Mouse (Mus musculus) forebrain, postnatal 0 days (tissue): ENCODE data around the gene Chpt1. TPM values are rescaled to one million over a fixed set of nuclear protein-coding genes. Genes with fewer than 3 reads are reported as not detected.
A peak's percentile ranks its signal among the peaks of the same experiment; 100 is the strongest.
"Not testable (repeated sequence)": the region's sequence is repeated elsewhere in the genome, so short reads cannot be mapped to it uniquely, and the experiment has no call there.

ENCODE experiments used
- ATAC-seq: fragments of 200-750 bp; cut with Nextera tagmentation; 2 replicates; pipeline ENCODE4 v1.8.0; 2017; ENCODE audit warnings: mild to moderate bottlenecking, moderate library complexity
- DNase-seq: peaks from one replicate; pipeline ENCODE4 v3.0.0-alpha.2; 2015
- H3K27ac ChIP-seq: fragments of 300-500 bp; sonication (generic); 2 replicates; pipeline ENCODE4 v1.5.1; 2014; ENCODE audit warnings: low read depth, mild to moderate bottlenecking, antibody characterized with exemption, low read length, moderate library complexity, mixed read lengths
- H3K27me3 ChIP-seq: fragments of 300-500 bp; sonication (generic); 2 replicates; pipeline ENCODE4 v1.6.1; 2014; ENCODE audit warnings: mild to moderate bottlenecking, low read length, mixed read lengths; ENCODE audit not compliant: insufficient read depth
- H3K36me3 ChIP-seq: fragments of 300-500 bp; sonication (generic); 2 replicates; pipeline ENCODE4 v1.6.1; 2014; ENCODE audit warnings: mild to moderate bottlenecking, moderate library complexity; ENCODE audit not compliant: insufficient read depth
- H3K4me1 ChIP-seq: fragments of 300-500 bp; sonication (generic); 2 replicates; pipeline ENCODE4 v1.6.1; 2014; ENCODE audit warnings: antibody characterized with exemption; ENCODE audit not compliant: insufficient read depth
- H3K4me2 ChIP-seq: fragments of 300-500 bp; sonication (generic); 2 replicates; pipeline ENCODE4 v1.6.1; 2014; ENCODE audit warnings: low read depth, mild to moderate bottlenecking, moderate library complexity
- H3K4me3 ChIP-seq: fragments of 300-500 bp; sonication (generic); 2 replicates; pipeline ENCODE4 v1.5.1; 2014; ENCODE audit warnings: low read depth, low read length, mixed read lengths
- H3K9ac ChIP-seq: fragments of 300-500 bp; sonication (generic); 2 replicates; pipeline ENCODE4 v1.6.1; 2014; ENCODE audit warnings: mild to moderate bottlenecking
- H3K9me3 ChIP-seq: fragments of 300-500 bp; sonication (generic); 2 replicates; pipeline ENCODE4 v1.6.1; 2016; ENCODE audit warnings: low read length
- CTCF ChIP-seq: sonication (generic); IDR thresholded peaks from 2 replicates; pipeline ENCODE4 v1.5.1; 2016; ENCODE audit warnings: antibody characterized with exemption, control low read depth, low read depth
- WGBS: fragments of 180-500 bp; shearing (Covaris S2); extraction: QIAGEN DNeasy Blood & Tissue Kit; methylation state at CpG from one replicate; pipeline ENCODE4 v1.1.7; 2014; 5-methylcytosine and 5-hydroxymethylcytosine counted together
- polyA plus RNA-seq: library from polyadenylated mRNA; unstranded; fragments of >200 nt; fragmentation: Nextera tagmentation; extraction: Ambion mirVana; gene quantifications from 2 replicates; pipeline ENCODE4 v1.2.1, GENCODE M21; 2015
- total RNA-seq: library from RNA; depleted of rRNA; stranded (reverse); fragments of >200 nt; gene quantifications from 2 replicates; pipeline ENCODE4 v1.2.3, GENCODE M21; 2014

Chpt1 gene
- total and polyA plus RNA-seq, 2 experiments from 2014 or later = 19.3 to 21.3 TPM

DNA sequence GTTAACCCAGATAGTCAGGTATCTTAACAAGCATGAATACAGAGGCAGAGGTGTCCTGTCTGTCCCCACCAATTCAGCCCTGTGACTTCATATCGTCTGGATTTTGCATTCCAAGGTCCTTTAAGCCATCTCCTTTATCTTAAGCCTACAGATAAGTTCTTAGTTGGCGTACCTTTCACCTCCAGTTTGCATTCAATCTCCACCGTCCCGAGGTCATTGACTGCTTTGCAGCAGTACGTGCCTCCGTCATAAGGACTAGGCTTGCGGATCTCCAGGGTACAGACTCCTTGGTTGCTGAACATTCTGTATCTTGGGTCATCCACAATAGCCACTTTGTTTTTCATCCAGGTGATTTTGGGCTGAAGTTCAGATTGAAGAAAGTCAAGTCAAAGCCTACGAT lies 18.9 kb upstream of the Chpt1 start:
- Histone ChIP-seq H3K4me1 (no peaks in the 10 kb centered on the region), H3K27ac (no peak overlapping the region), H3K9me3 (no peaks in the 10 kb centered on the region), H3K9ac (no peak overlapping the region), H3K36me3 (no peaks in the 10 kb centered on the region), H3K4me2 (no peak overlapping the region), H3K27me3 (no peaks in the 10 kb centered on the region), H3K4me3 (no peak overlapping the region)
- ATAC-seq = no peak
- no peak for DNase-seq
- WGBS = 89% methylated on average over 8 of the region's 8 CpGs
- TF ChIP-seq CTCF = no peak

GRCm38 (mm10) chr10:88515049-88515448 lies 11.2 kb upstream of the Chpt1 start:
- H3K4me2 ChIP-seq, H3K4me1 ChIP-seq, H3K27ac ChIP-seq, H3K9me3 ChIP-seq, H3K36me3 ChIP-seq, H3K4me3 ChIP-seq, DNase-seq, H3K9ac ChIP-seq, ATAC-seq, H3K27me3 ChIP-seq: not testable (repeated sequence)
- 80% methylated on average over 7 of the region's 7 CpGs for WGBS

GRCm38 (mm10) chr10:88514495-88514894 lies 10.6 kb upstream of the Chpt1 start:
- DNase-seq (peak; percentile 36), ATAC-seq (peak; percentile 48)
- Histone ChIP-seq H3K4me3 (no peak overlapping the region), H3K27ac (no peak overlapping the region), H3K4me2 (no peak overlapping the region), H3K36me3 (no peaks in the 10 kb centered on the region), H3K9ac (no peak overlapping the region), H3K27me3 (no peaks in the 10 kb centered on the region), H3K4me1 (no peaks in the 10 kb centered on the region), H3K9me3 (no peaks in the 10 kb centered on the region)
- TF ChIP-seq CTCF = peak; percentile 17; the same call in 1 of the 2 replicates
- 48% methylated on average over 2 of the region's 2 CpGs for WGBS

DNA sequence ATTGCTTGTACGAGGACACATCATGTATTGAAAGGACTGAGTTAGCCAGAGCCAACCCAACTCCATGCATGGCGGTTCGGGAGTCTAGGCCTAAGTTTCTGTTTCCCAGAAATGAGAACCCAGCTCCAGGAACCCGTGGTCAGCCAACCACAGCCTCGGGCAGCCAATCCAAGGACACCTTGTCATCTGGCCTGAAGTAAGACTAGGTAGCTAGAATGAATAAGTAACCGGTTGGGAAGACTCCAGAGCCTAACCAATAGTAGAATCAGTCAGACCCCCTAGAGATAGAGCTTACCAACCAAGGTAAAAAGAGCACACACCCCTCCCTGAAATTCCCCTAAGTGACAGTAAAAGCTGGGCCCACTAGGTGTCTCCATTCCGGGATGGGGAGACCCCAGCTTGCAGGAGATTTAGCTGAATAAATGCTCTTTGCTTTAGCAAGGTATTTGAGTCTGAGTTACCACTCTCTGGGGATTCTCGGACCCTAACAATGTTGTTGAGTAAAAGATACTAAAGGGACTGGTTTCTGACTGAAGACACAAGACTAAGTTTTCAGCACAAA lies 9.8 kb upstream of the Chpt1 start:
- ATAC-seq (no peak), DNase-seq (peak; percentile 5)
- no peak overlapping the region for H3K9ac ChIP-seq
- H3K4me2 ChIP-seq = no peak overlapping the region
- H3K9me3 ChIP-seq = no peaks in the 10 kb centered on the region
- H3K36me3 ChIP-seq = no peaks in the 10 kb centered on the region
- H3K4me3 ChIP-seq = no peak overlapping the region
- no peak overlapping the region for H3K27ac ChIP-seq
- H3K27me3 ChIP-seq = no peaks in the 10 kb centered on the region
- TF ChIP-seq CTCF = no peak
- 68% methylated on average over 8 of the region's 8 CpGs for WGBS
- no peaks in the 10 kb centered on the region for H3K4me1 ChIP-seq

GRCm38 (mm10) chr10:88511355-88511754 lies 7.5 kb upstream of the Chpt1 start:
- 90% methylated on average over 9 of the region's 9 CpGs for WGBS
- Histone ChIP-seq H3K36me3 (no peaks in the 10 kb centered on the region), H3K9ac (no peak overlapping the region), H3K4me1 (no peaks in the 10 kb centered on the region), H3K27ac (no peak overlapping the region), H3K4me3 (no peak overlapping the region), H3K9me3 (no peaks in the 10 kb centered on the region), H3K4me2 (no peak overlapping the region), H3K27me3 (no peaks in the 10 kb centered on the region)
- TF ChIP-seq CTCF = no peak
- DNase-seq (no peak), ATAC-seq (no peak)

GRCm38 (mm10) chr10:88510503-88511271 lies 6.8 kb upstream of the Chpt1 start:
- WGBS = 71% methylated on average over 12 of the region's 12 CpGs
- Histone ChIP-seq H3K27me3 (no peaks in the 10 kb centered on the region), H3K4me2 (no peak overlapping the region), H3K9me3 (no peaks in the 10 kb centered on the region), H3K9ac (no peak overlapping the region), H3K27ac (no peak overlapping the region), H3K4me1 (no peaks in the 10 kb centered on the region), H3K4me3 (no peak overlapping the region), H3K36me3 (no peaks in the 10 kb centered on the region)
- no peak for ATAC-seq
- DNase-seq = no peak
- no peak for TF ChIP-seq CTCF

- no peak for TF ChIP-seq CTCF
- DNase-seq = no peak
- H3K4me2 ChIP-seq = no peak overlapping the region
- no peaks in the 10 kb centered on the region for H3K36me3 ChIP-seq
- no peak overlapping the region for H3K4me3 ChIP-seq
- H3K4me1 ChIP-seq = peaks cover 4% of the 10 kb centered on the region; the same call in 1 of the 2 replicates
- no peak overlapping the region for H3K9ac ChIP-seq
- WGBS = 78% methylated on average over 7 of the region's 7 CpGs
- no peak for ATAC-seq
- H3K27me3 ChIP-seq = no peaks in the 10 kb centered on the region
- no peaks in the 10 kb centered on the region for H3K9me3 ChIP-seq
- no peak overlapping the region for H3K27ac ChIP-seq
These were observed 3.8 kb upstream of the Chpt1 start for GRCm38 (mm10) chr10:88507691-88508143.
